7 mouse cellular contexts compared by ENCODE assay signal in the genomic region with DNA sequence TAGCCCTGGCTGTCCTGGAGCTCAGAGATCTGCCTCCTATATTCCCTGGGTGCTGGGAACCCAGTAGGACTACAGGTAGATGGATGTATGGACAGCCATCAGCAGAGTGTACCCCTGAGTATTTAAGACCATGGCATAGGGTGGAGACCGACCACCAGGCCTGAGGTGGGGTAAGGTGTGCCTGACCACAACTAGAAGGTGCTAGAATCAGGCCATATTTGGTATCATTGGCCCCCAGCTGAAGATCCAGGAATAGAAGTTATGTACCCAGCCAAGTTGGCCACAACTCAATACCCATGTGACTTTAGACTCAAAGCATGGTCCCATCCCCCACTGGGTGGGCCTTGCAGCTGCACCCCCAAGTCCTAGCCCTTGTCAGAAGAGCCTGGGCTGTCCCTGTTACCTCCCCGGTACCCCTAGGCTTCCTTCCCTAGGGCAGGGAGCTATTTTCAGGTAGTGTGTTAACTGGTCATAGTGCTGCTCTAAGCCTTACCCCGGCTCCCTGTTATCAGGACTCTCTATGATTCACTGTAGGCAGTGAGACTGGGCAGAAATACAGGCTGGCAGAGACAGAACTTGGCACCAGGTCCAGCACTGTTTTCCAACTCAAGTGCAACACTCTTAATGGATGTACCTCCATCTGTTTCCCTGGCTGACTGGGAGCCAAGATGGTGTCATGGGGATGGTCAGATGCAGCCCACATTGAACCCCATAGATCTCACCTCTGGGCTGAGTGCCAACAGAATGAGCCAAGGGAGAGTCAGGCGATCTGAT. TPM values are rescaled to one million over a fixed set of nuclear protein-coding genes. Genes with fewer than 3 reads are reported as not detected.
DNase-seq lines count a peak whose midpoint lies in the region; ATAC-seq lines count a peak whose summit lies in the region.

No protein-coding gene starts in this region.

- H3K4me3 ChIP-seq in neural tube, embryonic 13.5 days, result no peak overlapping the region
- no peak overlapping the region for H3K4me3 ChIP-seq in liver, embryonic 11.5 days (ENCODE audit: low read depth, low read length)

- H3K27ac ChIP-seq in neural tube, embryonic 13.5 days (replicated peaks), result peak overlapping the region; percentile 49
- no peak overlapping the region for H3K27ac ChIP-seq in liver, embryonic 11.5 days (ENCODE audit: low read depth, low read length)

- 89% methylated on average over 4 of the region's 4 CpGs for WGBS in neural tube, embryonic 13.5 days
- 67% methylated on average over 4 of the region's 4 CpGs for WGBS in liver, embryonic 11.5 days

- no peaks in the 10 kb centered on the region for H3K36me3 ChIP-seq in neural tube, embryonic 13.5 days
- H3K36me3 ChIP-seq in liver, embryonic 11.5 days (ENCODE audit: control insufficient read depth, insufficient read depth, low read length), result no peaks in the 10 kb centered on the region

- intact Hi-C loops in heart, postnatal 10 days (cut with DNase I), result no loop called here

- no peak overlapping the region for H3K9ac ChIP-seq in neural tube, embryonic 13.5 days
- H3K9ac ChIP-seq in liver, embryonic 11.5 days (ENCODE audit: low read depth, low read length), result no peak overlapping the region

- H3K4me1 ChIP-seq in neural tube, embryonic 13.5 days (replicated peaks), result no peaks in the 10 kb centered on the region
- H3K4me1 ChIP-seq in liver, embryonic 11.5 days (replicated peaks; ENCODE audit: control insufficient read depth, insufficient read depth, low read length), result no peaks in the 10 kb centered on the region

- no peak for DNase-seq in neural tube, embryonic 10.5 days (ENCODE audit: extremely low spot score, low spot score)
- DNase-seq in cerebellum, adult 9-10 months, result peak; percentile 87
- DNase-seq in heart, postnatal 10 days, result peak; percentile 89 to 92
- DNase-seq in right cerebral cortex, postnatal 25 days, result peak; percentile 23
- DNase-seq in liver, embryonic 11.5 days (ENCODE audit: low spot score), result no peak

- peak; percentile 36; the same call in 1 of the 2 replicates for ATAC-seq in neural tube, embryonic 13.5 days (ENCODE audit: low read depth)
- no peak for ATAC-seq in liver, embryonic 11.5 days (replicated peaks; ENCODE audit: low FRiP score)
- no peak for ATAC-seq in inflammation-experienced regulatory T-cells, adult 6 months

- H3K9me3 ChIP-seq in neural tube, embryonic 13.5 days, result no peaks in the 10 kb centered on the region
- no peaks in the 10 kb centered on the region for H3K9me3 ChIP-seq in liver, embryonic 11.5 days (ENCODE audit: control insufficient read depth, low read length)

- no peaks in the 10 kb centered on the region for H3K27me3 ChIP-seq in neural tube, embryonic 13.5 days
- H3K27me3 ChIP-seq in liver, embryonic 11.5 days (replicated peaks; ENCODE audit: control insufficient read depth, insufficient read depth, low read length), result no peaks in the 10 kb centered on the region

- H3K4me2 ChIP-seq in neural tube, embryonic 13.5 days, result no peak overlapping the region
- no peak overlapping the region for H3K4me2 ChIP-seq in liver, embryonic 11.5 days

RNA-seq across cellular contexts. Expression of a gene that starts 18.2 kb away (rescaled TPM):
- 2.5 and 3.5 TPM in 2 replicates for polyA plus RNA-seq in neural tube, embryonic 13.5 days (2015; fragmentation: Nextera tagmentation; extraction: Ambion mirVana)
- total RNA-seq in heart, postnatal 10 days (2021), result 1 to 10 TPM; 5.3 to 7.5 TPM
- 0.12 TPM in 1 of 2 replicates, not detected in the other for polyA plus RNA-seq in liver, embryonic 11.5 days (2014; fragmentation: Nextera tagmentation; extraction: Ambion mirVana)
- not detected for polyA plus RNA-seq in inflammation-experienced regulatory T-cells, adult 6 months (2017; shearing (Covaris generic))

Comparison
In these comparisons a context has a peak if more than half of its experiments do, and no peak if none do; other contexts are left out.
1. DNase-seq: peak in cerebellum, adult 9-10 months (single experiment), heart, postnatal 10 days (2 of 2) and right cerebral cortex, postnatal 25 days (single experiment); none in neural tube, embryonic 10.5 days (single experiment) and liver, embryonic 11.5 days (single experiment).